Mouse (Mus musculus) spleen, postnatal 14 days (tissue): Measurements from ENCODE around the gene Wars2.

Experiments
- DNase-seq, 2 experiments: peaks; one replicate each; pipeline ENCODE4 v3.0.0; 2021 to 2022; ENCODE audit warnings: low spot score in 2 of 2

Wars2 gene

GRCm38 (mm10) chr3:99264695-99265094, 123.8 kb downstream of the Wars2 start:
- no peak for DNase-seq

GRCm38 (mm10) chr3:99266752-99267303, 126.0 kb downstream of the Wars2 start:
- no peak for DNase-seq

DNA sequence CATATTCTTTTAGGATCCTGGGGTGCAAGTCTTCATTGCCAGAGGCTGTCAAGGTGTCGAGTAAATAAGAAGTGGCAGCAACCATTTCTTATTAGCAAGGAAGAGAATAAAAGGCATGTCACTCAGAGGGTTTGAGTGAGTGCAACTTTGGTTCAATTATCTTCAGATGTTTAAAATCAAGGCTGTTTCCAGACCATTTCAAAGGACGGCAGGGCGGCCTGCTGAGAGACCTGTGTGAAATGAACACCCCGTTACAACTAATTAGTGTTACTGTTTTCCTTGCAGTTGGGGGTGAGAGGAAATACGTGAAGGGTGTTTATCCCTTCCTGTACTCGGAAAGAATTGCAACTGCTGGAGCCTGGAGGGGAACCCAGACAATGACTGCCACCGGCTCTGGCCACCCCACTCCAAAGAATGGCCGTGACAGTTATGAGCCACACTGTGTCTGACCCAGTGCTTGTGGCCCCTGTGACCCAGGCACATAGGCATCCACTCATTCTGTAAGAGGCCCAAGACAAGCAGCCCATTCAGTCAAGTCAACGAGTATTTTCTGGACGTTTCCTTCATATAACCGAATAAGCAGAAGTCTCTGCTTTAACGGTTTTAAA, 137.2 kb downstream of the Wars2 start:
- no peak for DNase-seq

- no peak for DNase-seq
Observed at GRCm38 (mm10) chr3:99279718-99280117, 138.8 kb downstream of the Wars2 start.

DNA sequence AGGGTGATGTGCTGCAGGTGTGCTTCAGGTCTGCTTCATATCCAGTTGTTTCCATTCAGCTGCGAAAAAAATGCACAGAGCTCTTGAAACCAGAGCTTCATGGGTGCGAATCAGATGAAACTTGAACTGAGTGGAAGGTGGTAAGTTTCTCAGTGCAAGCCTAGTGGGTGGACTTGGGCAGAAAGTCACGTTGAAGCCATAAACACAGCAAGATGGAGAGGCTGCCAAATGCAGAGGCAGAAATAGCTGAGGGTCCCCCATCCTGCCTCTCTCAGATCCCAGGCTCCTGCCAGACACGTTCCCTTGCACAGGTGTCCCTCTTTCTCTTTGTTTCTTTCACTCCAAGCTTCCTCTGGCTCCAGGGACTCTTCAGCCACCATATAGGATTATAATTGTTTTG, 140.6 kb downstream of the Wars2 start:
- no peak for DNase-seq

GRCm38 (mm10) chr3:99288302-99288701, 147.4 kb downstream of the Wars2 start:
- DNase-seq: no peak
